Mouse (Mus musculus) liver, embryonic 18 days (tissue): Measurements from ENCODE around the gene Glod4. TPM values are rescaled to one million over a fixed set of nuclear protein-coding genes. Genes with fewer than 3 reads are reported as not detected.

Experiments used
- polyA plus RNA-seq: library from polyadenylated mRNA; depleted of rRNA; stranded (reverse); fragments of >200 nt; gene quantifications from 2 replicates; pipeline ENCODE4 v1.2.3, GENCODE M21; 2012; rRNA removed

Gene Glod4
- 20.2 and 20.6 TPM in 2 replicates for polyA plus RNA-seq

DNA sequence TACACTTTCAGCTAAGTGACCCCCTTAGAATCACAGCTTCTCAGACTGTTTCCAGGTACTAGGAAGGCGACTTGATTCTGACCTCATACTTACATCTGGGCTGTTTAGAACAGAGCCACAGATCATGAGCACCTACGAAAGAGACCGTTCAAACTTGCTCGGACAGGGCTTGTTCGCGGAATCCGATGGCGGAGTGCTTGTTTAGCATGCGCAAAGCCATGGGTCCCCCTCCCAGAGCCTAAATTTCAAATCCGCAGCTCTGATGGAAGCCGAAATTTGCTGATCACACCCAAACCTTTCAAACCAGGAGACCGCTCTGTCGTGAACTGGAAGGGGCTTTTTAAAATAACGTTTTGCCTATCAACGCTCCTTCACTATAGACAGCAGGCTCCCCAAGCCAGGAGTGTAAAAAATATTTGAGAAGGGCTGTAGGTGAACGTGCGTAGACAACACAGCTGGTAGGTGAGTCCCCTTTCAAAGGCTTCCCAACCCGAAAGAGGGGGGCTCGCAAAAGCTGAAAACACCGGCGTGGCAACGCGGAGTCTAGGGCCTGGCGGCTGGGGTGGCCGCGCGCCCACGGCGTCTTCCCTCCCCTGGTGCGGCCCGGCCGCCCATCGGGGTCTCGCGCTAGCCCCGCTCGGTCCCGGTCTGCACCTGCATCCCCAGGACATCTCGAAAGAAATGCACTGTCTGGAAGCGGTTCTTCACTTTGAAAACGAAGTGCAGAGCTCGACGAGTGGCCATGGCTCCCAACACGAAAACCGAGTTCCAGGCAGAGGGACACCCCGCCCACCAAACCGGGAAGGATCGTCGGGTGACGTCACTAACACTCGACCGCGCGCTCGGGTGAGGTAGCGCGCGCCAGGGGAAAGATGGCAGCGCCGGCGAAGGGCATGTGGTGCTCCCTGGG, at the start of gene Glod4, which contains the start of gene Mrm3:
Glod4 (minus strand) TSS at position 825 of the 910 bp plus-strand sequence.
Mrm3 (plus strand) TSS at position 815 of the 910 bp plus-strand sequence.

DNA sequence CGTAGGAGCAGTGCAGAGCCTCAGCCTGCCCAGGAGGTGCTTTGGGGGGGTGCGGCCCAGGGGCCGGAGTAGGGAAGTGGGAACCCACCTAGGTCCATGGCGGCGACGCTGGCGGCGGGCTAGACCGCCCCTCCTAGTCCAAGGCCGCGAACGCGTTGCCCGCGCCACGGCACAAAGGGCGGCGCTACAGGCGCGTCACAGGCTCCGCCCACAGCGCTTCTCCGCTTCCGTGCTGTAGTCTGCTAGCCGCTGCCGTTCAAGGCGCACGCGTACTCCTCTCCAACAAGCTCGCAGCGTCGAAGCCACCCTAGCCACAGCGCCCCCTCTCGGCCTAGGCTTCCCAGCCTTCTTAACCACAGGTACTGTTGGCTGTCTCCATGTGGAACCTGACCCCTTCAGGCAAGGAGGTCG, 26.1 kb downstream of the Glod4 start, which contains the start of the genes Dbil5 and Gemin4:
Dbil5 (plus strand) TSS at position 219 of the 411 bp plus-strand sequence.
Gemin4 (minus strand) TSS at position 275 of the 411 bp plus-strand sequence.

DNA sequence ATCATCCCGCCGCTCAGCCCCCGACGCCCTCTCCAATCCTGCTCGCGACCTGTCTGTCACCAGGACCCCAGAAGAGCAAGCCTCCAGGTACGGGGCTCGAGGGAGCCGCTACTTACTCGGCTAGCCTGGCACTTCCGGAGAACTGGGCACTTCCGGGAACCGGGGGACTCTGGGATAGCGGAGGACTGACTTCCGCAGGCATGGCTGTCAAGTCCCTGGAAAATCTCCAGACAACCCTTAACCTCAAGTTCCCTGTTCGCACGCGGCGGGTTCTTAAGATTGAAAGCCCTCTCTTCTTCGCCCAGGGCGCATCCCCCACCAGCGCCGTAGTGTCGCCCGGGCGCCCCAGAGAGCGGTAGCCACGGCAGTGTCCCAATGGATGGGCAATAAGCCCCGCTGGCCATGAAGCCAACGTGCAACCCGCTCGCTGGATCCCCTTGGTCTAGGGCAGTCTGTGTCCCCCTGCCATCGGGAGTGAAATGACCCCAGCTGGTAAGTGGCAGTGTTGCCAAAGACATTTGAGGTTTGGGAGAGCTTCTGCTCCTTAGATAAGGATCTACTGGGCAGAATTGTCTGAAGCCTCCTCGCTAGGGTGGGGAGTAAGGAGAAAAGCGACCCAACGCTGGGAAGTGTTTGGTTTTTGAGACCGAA, 63.9 kb downstream of the Glod4 start, which contains the start of the genes Vps53 and Fam57a:
Vps53 (minus strand) TSS at position 153 of the 651 bp plus-strand sequence.
Fam57a (plus strand) TSS at position 177 of the 651 bp plus-strand sequence.

Other genes with a start within 250 kb of the Glod4 start
- gene 1700016K19Rik, start 243.8 kb downstream of the Glod4 start, polyA plus RNA-seq: 0.03 TPM in 1 of 2 replicates, not detected in the other
- 4.6 and 5.9 TPM in 2 replicates for gene Rflnb, start 215.9 kb downstream of the Glod4 start, polyA plus RNA-seq
- 11.3 and 12.2 TPM in 2 replicates for gene Vps53, start 64.1 kb downstream of the Glod4 start, polyA plus RNA-seq
- gene Fam57a, start 64.1 kb downstream of the Glod4 start, polyA plus RNA-seq: 3.9 and 4.3 TPM in 2 replicates
- 0.24 and 0.58 TPM in 2 replicates for gene Dbil5, start 26.1 kb downstream of the Glod4 start, polyA plus RNA-seq
- 3.9 and 4.7 TPM in 2 replicates for gene Gemin4, start 26.1 kb downstream of the Glod4 start, polyA plus RNA-seq
- gene Mrm3, start within 50 bp of the Glod4 start, polyA plus RNA-seq: 7.3 and 8.3 TPM in 2 replicates
- gene Nxn, start 155.4 kb upstream of the Glod4 start, polyA plus RNA-seq: 2.6 TPM in 2 replicates
- gene Timm22, start 163.2 kb upstream of the Glod4 start, polyA plus RNA-seq: 8.6 and 9.3 TPM in 2 replicates